Mouse (Mus musculus): ENCODE data around the gene Ppm1f.
A peak's percentile ranks its signal among the peaks of the same experiment; 100 is the strongest.
"Not testable (repeated sequence)": the region's sequence is repeated elsewhere in the genome, so short reads cannot be mapped to it uniquely, and the experiment has no call there.

The Ppm1f gene

DNA sequence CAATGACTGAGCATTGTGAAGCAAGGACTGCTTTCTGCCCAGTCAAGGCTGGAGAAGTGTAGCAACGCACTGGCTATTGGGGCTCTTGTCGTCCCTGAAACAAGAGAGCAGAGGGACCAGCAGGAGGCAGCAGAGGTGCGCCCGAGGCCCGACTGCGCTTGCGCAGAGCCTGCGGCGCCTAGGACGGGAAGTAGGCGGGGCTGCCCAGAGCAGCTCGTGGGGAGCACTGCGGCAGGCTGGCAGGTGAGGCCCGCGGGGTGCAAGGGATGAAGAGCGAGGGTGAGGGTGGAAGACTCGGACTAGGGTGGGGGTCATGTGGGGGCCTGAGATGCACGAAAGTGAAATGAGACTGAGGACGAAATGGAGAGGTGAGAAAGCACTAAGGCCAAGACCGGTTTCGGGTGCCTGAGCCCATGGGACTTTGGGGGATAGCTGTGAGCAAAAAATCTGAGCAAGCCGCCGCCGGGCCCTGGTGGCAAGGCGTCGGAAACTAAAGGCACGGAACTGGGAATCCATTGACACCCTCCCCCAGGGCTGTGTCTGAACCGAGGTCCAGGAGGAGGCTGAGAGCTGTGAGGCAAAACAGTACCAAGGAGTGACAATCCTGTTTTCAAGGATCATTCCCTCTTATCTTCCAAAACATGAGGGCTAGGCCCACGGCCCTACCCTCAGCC is at the start of gene Ppm1f:
Gene Ppm1f (plus strand): TSS at position 88 of the 674 bp plus-strand sequence.
- DNase-seq (ENCODE audit: low spot score in 2 of 2): peak; percentile 93 to 94

DNA sequence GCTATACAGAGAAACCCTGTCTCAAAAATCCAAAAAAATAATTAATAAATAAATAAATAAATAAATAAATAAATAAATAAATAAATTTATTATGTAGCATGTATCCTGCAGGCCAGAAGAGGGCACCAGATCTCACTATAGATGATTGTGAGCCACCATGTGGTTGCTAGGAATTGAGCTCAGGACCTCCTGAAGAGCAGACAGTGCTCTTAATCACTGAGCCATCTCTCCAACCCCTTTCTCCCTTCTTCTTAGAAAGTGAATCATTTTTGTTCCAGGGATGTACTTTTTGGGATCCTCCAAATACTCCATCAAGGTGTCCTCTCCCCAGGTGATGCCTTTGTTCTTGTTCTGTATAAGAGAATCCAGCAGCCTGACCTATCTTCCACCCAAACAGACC is 47.1 kb upstream of the Ppm1f start:
- no peak for DNase-seq (ENCODE audit: low spot score in 2 of 2)

DNA sequence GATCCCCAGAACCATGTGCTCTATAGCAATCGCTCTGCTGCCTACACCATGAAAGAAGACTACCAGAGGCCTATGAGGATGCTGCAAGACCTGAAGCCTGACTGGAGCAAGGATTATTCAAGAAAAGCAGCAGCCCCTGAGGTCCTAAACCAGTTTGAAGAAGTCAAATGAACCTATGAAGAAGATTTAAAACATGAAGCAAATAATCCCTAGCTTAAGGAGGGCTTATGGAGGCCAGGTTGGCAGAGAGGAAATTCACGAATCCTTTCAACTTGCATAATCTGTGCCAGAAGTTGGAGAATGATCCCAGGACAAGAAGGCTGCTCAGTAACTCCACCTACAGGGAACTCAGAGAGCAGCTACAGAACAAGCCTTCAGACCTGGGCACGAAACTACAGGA is 43.9 kb upstream of the Ppm1f start:
- no peak for DNase-seq (ENCODE audit: low spot score in 2 of 2)

DNA sequence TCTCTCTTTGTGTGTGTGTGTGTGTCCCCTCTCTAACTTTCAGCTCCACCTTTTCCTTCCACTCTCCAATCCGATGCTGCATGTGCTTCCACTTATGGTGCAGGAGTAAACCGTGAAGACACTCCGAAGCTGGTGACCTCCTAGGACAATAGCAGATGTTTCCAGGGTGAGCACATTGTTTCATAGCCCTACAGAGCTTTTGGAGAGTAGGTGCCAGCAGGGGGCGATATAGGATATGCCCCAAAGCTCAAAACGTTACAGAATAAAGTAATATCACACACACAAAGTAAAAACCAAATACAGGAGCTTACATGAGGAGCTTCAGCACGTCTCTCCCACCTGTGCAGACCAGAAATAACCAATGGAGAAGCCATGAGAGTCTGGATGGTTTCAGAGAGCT is 41.4 kb upstream of the Ppm1f start:
- DNase-seq (ENCODE audit: low spot score in 2 of 2): peak; percentile 40 to 54

- no peak for DNase-seq (ENCODE audit: low spot score in 2 of 2)
Measured at GRCm38 (mm10) chr16:16855541-16855940, 40.7 kb upstream of the Ppm1f start.

DNA sequence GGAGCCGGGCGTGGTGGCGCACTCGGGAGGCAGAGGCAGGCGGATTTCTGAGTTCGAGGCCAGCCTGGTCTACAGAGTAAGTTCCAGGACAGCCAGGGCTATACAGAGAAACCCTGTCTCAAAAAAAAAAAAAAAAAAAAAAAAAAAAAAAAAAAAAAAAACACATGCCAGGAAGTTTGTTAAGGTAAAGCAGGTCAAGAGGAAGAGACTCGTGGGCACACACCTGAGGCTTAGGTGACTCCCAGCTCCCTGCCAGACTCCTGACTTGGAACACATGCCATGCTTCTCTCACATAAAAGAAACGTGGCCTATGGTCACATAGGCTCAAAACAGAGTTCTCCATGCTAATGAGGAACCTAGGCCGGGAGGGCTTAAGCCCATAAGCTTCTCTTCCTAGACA is 40.2 kb upstream of the Ppm1f start:
- not testable (repeated sequence) for DNase-seq (ENCODE audit: low spot score in 2 of 2)

- DNase-seq (ENCODE audit: low spot score in 2 of 2): no peak
Measured at GRCm38 (mm10) chr16:16856731-16857476, 39.4 kb upstream of the Ppm1f start.

GRCm38 (mm10) chr16:16862288-16862687 is 34.0 kb upstream of the Ppm1f start:
- DNase-seq (ENCODE audit: low spot score in 2 of 2): no peak

GRCm38 (mm10) chr16:16863978-16864377 is 32.3 kb upstream of the Ppm1f start, which contains the start of gene Igll1:
Gene Igll1, minus strand, starts transcription at chr16:16863985.
- peak in 1 of 2 experiments; percentile 4 for DNase-seq (ENCODE audit: low spot score in 2 of 2)

DNA sequence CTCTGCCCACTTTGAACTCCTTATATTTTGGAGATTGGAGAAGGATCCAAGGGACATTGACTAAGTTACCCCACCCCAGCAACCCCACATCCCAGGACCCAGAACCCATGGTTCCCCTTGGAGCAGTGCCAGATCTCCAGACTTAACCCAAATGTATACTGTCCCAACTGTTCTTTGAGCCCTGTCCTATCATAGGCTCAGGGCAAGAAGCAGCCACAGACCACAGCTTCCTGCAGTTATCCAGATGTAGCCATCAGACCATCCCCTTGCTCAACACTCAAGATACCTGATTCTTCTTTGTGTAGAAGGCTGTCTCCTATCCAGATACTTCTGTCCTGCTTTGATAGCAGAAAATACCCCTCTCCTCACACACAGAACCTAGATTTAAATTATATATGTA is 31.1 kb upstream of the Ppm1f start:
- DNase-seq (ENCODE audit: low spot score in 2 of 2): peak in 1 of 2 experiments; percentile 12

GRCm38 (mm10) chr16:16865696-16866561 is 30.3 kb upstream of the Ppm1f start:
- no peak for DNase-seq (ENCODE audit: low spot score in 2 of 2)

GRCm38 (mm10) chr16:16870241-16870616 is 26.0 kb upstream of the Ppm1f start:
- DNase-seq (ENCODE audit: low spot score in 2 of 2): no peak

DNA sequence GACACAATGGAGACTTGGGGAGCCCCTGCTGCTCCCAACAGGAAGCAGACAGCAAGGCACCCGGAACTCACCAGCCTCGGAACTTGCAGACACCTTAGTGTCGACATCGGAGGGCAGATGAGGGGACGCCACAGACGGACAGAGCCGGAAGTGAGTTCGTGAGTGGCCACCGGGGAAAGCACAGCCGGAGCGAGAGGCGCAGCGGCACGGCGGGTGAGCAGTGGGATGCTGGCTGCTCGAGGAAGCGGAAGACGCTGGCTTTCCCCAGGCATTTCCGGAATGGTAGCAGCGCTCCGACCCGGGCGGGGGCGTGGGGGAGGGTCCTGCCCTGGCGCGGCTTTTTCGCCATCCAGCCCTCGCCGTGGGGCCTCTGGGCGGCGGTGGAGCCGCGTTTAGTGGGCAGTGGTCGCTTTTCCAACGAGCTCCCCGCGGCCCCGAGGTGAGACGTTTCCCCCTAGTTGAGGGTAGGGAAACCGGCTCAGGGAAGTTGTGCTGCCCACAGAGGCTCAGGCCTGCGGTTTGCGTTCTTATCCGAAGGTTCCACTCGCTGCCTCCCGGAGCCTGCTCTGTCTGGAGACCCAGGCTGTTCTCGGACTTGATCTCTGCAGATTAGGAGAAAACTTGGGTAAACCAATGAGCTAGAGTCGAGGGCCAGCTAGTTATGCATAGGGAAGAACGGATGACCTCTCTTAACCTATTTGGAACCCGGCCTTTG is 25.5 kb upstream of the Ppm1f start, which contains the start of the genes Top3b and Vpreb1:
Gene Top3b (plus strand): TSS at position 120 of the 715 bp plus-strand sequence.
Gene Vpreb1 (minus strand): TSS at position 227 of the 715 bp plus-strand sequence.
- DNase-seq (ENCODE audit: low spot score in 2 of 2): peak; percentile 84 to 86

- DNase-seq (ENCODE audit: low spot score in 2 of 2): no peak
Measured at GRCm38 (mm10) chr16:16879025-16879424, 17.2 kb upstream of the Ppm1f start.

GRCm38 (mm10) chr16:16888341-16888740 is 7.9 kb upstream of the Ppm1f start:
- no peak for DNase-seq (ENCODE audit: low spot score in 2 of 2)

DNA sequence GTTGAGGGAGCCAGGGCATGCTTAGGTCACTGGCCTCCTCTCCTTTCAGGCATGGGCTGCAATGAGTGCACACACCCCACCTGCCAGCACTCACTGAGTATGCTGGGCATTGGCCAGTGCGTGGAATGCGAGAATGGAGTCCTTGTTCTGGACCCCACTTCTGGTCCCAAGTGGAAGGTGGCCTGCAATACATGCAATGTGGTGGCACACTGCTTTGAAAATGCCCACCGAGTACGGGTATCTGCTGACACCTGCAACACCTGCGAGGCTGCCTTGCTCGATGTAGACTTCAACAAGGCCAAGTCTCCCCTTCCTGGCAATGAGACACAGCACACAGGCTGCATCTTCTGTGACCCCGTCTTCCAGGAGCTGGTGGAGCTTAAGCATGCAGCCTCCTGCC is 3.9 kb upstream of the Ppm1f start:
- no peak for DNase-seq (ENCODE audit: low spot score in 2 of 2)

- DNase-seq (ENCODE audit: low spot score in 2 of 2): peak; percentile 64 to 66
Measured at GRCm38 (mm10) chr16:16896015-16896381, 271 bp upstream of the Ppm1f start.

GRCm38 (mm10) chr16:16897056-16897584 is 851 bp downstream of the Ppm1f start:
- DNase-seq (ENCODE audit: low spot score in 2 of 2): no peak

GRCm38 (mm10) chr16:16902329-16902728 is 6.1 kb downstream of the Ppm1f start:
- DNase-seq (ENCODE audit: low spot score in 2 of 2): no peak

- DNase-seq (ENCODE audit: low spot score in 2 of 2): no peak
Measured at GRCm38 (mm10) chr16:16903188-16903587, 6.9 kb downstream of the Ppm1f start.

GRCm38 (mm10) chr16:16907799-16908198 is 11.5 kb downstream of the Ppm1f start:
- DNase-seq (ENCODE audit: low spot score in 2 of 2): peak; percentile 6 to 11
